Mouse (Mus musculus) layer of hippocampus, postnatal 14 days (tissue): ENCODE measurements at regions not wholly inside any gene's neighbourhood (a gene's known extent, or its start where the extent isn't known, plus 50 kb on each side); places are given as distances from the start of the nearest gene placed in this dataset.
A peak's percentile ranks its signal among the peaks of the same experiment; 100 is the strongest.
"Not testable (repeated sequence)": the region's sequence is repeated elsewhere in the genome, so short reads cannot be mapped to it uniquely, and the experiment has no call there.

Experiments
- DNase-seq, 2 experiments: peaks; one replicate each; pipeline ENCODE4 v3.0.0; 2021 to 2022; ENCODE audit warnings: low spot score in 2 of 2, mixed read lengths in 1 of 2
- microRNA-seq, 2 experiments: library from miRNA; unstranded; fragments of <30 nt; microRNA quantifications; one replicate each; pipeline ENCODE4 v1.2.0; 2021

- DNase-seq: not testable (repeated sequence)
Observed at GRCm38 (mm10) chr13:61805300-61805699, 235.4 kb upstream of the Cts3 start.

- peak; percentile 1 to 9 for DNase-seq
Observed at GRCm38 (mm10) chr13:61804168-61804874, 234.4 kb upstream of the Cts3 start.

- not testable (repeated sequence) for DNase-seq
Observed at GRCm38 (mm10) chr13:61803763-61804162, 233.8 kb upstream of the Cts3 start.

GRCm38 (mm10) chr13:61763457-61763856, 193.5 kb upstream of the Cts3 start:
- DNase-seq: not testable (repeated sequence)

Small RNA genes lying in the stretch of these regions (microRNA-seq; reads per million reads assigned to microRNA genes)
- 0 reads per million in 2 experiments for gene Gm23739
